Mouse (Mus musculus) kidney, adult 18-20 months (tissue): ENCODE measurements around the gene Dtd1.

Experiments
- DNase-seq: peaks from one replicate; pipeline ENCODE4 v3.0.0; 2021

Gene Dtd1

DNA sequence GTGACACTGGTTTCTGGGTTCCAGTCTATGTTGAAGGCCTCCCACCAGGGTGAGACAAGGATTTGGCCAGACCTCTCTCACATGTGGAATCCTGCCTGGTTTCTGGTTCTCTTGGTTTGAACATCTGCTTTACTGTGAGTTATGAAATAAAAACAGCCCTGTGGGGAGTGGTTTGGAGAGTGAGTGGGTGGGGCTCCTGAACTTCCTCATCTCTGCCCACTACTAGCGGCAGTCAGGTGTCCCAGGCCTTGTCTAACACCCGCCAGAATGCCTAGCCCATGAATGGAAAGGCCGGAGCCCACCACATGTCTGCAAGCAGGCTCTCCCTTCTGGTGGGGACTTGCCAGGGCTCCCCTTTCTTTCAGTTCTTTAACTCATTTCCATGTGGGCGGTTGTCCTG lies 42.3 kb downstream of the Dtd1 start:
- no peak for DNase-seq

DNA sequence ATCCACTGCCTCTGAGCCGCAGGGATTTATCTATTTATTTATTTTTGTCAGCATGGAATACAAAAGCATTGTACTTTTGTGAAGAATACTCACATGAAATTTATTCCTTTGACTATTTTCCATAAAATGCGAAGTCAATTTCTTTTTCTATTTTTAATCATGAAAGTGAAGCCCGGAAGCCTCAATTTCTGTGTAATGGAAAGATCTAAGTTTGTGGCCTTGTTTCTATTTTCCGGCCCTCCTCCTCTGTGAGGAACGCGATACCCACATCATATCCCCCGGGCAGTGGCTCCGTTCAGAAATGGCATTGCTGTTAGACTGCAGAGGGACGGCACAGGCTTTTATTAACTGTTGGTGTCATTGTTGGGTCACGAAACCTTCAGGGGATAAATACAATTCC lies 46.7 kb downstream of the Dtd1 start:
- no peak for DNase-seq

DNA sequence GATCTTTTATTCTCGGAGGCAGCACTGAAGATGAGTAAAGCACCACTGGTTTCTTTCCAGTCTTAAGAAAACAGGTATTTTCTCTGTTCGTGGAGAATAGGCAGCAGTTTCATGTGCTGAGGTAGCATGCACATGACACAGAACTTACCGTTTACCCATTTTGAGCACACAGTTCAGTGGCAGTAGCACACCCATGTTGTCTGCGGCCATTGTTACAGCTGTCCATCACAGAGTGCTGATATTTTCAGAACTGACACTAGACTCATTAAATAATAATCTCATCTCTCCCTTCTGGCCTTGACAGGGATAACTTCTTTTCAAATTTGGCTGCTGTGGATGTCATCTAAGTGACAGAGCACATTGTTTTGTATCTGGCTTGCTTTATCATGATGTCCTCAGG lies 47.5 kb downstream of the Dtd1 start:
- DNase-seq, result no peak

DNA sequence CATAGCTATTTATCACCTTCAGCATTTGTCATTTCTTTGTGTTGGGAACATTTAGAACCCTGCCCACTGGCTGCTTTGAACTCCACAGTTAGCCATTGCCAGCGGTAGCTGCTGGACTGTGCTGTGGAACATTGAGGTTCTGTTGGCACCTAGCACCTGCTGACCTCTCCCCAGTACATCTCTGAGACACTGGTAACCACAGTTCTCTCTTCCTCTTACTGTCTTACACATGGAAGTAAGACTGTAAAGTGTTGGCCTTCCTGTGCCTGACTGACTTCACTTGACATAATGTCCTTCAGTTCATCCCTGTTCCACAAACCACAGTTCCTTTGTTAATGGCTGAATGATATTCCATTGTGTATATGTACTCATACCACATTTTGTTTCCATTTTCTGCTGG lies 50.3 kb downstream of the Dtd1 start:
- no peak for DNase-seq

DNA sequence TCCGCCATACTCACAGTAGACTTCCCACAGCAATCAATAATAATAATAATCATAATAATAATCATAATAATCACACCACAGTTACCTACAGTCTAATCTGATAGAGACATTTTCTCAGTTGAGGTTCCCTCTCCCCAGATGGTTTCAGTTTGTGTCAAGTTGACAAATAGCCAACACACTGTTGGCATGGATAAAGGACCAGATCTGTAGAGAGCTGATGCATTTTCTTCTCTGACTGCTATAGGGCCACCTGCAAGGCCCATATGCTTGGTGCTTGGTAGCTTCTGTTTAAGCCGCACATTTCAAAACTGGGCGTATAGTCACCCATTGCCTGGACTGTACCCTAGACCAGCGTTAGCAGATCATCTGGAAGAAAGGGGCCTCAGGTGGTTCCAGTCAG lies 53.1 kb downstream of the Dtd1 start:
- DNase-seq, result no peak

DNA sequence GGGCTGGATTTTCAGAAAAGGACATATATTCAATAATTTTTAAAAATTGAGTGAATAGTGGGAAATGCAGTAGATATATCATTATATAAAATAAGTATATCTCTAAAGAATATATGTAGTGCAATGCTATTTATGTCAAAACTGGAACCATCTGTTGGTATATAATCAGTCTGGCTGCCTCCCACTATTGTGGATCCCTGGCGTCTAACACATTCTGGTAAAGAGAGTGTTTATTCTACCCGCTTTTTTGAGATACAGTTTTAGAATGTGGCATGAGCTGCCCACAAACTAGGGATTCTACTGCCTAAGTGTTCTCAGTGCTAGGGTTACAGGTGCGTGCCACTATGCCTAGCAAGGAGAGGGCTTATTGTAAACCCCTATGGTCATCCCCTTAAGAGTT lies 55.6 kb downstream of the Dtd1 start:
- no peak for DNase-seq

DNA sequence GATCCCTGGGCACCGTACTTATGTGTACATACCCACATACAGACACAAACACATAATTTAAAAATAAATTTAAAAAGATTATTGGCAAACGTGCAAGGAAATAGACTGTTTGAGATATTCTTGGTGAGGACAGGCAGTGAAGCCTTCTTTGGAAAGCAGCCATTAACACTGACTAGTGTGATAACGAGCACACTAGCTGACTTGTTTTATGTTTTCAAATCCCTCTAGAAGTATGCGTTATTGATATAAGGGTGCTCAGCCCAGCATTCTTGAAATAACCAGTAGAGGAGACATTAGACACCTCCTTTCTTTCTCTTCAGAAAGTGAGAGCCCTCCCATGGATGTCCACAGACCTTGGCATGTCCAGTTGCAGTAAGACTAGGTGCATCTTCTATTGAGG lies 68.8 kb downstream of the Dtd1 start:
- DNase-seq, result no peak

DNA sequence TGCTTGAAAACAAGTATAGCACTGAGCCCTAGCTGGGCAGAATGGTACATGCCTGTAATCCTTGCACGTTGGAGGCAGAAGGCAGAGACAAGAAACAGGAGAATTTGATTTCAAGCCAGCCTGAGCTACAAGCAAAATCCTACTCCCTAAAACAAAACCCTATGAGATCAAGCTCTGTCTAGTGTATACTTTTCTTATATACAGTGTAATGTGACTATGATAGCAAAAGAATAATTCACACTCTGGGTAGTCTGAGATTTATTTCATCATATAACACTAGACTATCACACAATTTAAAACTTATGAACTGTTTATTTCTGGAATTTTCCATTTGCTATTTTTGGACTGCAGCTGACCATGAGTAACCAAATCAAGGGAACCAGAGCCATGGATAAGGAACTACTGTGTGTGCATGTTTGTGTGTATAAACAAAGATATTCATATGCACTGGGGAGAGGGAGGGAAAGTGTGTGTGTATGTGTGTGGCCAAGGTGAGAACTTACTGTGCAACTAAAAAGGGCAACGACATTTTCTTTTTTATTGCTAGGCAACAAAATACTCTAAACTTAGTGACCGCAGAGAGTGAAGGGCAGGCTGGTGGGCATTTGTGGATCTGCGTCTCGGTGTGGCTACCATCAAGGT lies 70.7 kb downstream of the Dtd1 start:
- DNase-seq, result no peak

DNA sequence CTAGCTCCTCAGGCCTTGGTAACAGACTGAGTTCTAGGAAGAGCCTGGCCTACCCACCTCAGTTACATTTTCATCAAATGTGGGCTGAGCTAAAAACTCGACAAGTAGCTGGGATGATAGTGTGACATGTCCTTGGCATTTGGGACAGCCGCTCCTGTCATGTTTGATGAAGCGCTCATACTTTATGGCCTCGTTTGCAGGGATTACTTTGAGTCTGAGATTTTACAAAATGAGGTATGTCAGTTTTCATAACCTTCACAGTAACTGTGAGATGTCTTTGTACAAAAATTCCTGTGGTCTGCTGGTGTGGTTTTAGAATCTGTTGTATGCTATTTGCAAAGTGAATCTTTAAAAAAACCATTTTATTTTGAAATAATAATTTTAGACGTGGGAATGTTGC lies 72.7 kb downstream of the Dtd1 start:
- DNase-seq, result no peak

DNA sequence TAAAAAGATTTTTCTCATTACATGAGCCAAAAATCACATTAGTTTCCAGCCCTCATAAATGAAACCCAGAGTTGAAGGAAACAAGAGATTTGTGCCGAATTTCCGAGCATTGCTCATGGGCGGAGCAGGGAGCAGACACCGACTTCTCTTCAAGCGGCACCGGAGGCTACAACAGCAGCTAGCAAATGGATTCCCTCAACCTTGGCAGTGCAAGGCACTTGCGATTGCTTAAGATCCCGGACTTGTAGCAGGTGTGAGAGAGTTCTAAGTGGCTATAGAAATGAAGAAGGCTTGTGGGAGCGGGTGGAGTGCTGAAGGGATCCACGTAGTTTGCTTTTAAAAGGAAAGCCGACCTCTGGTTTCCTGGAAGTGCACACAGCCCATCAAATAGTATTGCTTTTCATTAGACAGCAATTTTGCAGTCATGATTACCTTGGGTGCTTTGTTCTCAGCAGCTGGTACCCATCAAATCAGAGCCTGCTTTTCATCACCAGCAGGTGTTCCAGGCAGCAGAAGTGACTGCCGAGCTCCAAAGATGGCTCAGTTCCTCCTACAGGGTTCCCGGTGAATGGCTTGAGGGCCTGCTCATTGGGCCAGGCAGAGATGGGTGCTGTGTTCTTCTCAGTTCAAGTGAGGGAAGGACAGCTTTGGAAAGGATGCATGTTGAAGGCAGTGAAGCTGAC lies 77.0 kb downstream of the Dtd1 start:
- DNase-seq, result no peak

DNA sequence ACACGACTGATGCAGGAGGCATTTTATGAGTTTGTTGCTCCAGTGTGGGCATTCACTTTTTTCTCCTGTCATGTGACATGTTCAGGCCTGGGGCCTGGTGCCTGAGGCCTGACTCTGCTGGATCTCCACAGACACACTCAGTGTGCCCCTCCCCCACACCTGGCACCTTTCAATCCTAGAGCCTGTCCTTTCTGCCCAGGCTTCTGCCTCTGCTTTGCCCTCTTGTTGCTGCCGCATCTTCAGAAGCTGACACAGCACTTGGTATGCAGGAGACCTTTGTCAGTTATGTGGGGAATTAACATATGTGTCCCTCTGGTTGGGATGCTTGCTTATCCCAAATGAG lies 77.5 kb downstream of the Dtd1 start:
- no peak for DNase-seq

DNA sequence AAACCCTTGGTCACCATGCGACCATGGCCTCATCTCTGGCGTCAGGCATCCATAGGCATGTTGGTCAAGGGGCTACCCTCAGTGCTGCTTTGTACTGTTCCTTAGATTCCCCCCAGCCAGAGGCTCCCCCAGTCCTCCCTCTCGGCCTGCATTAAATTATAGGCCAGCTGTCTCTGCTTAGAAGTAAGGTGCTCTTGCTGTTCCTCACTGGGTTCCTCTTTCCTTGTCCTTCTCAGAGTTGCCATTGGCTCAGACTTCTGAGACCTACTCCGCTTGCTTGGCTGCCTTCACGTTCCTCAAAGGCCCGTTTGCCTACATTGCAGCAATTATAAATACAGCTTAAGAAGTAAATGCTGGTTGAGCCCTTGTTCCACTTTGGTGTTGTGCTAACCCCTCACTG lies 79.1 kb downstream of the Dtd1 start:
- no peak for DNase-seq

DNA sequence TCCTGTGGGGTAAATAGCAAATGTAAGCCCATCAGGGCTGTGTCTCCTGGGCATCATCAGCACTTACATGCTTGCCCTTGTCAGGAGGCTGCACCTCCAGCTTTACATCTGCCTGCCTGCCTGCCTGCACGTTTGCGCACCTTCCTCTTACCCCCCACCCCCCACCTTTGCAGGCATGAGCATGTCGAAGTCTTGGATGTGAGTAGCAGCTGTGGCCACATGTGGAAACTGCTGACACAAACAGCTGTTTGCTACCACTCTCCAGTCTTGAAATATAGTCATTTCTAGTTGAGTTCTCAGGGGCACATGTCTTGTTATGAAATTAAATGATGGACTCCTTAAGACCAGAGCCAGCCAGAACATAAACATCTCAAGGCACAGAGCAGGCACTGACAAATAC lies 79.7 kb downstream of the Dtd1 start:
- no peak for DNase-seq

DNA sequence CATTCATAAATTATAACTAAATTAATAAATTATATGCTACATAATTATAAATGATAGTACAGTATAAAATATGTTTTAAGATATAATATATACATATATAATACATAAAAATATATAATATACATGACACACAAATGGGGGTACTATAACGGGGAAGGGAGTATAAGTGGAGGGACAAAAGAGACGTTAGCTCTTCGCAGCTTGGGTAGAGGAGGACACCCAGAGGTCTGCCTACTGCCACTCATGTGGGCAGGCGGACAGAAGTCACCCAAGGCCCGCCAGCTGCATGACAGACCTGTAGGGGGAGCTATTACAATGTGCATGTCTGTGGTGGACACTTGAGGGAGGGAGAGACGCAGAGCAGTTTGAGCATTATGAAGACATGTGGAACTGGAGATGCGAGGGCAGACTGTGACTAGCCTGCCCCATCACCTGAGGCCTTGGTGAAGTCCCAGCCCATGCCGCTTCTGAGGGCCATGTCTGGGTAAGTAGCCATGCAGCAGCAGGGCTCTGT lies 92.6 kb downstream of the Dtd1 start:
- no peak for DNase-seq

DNA sequence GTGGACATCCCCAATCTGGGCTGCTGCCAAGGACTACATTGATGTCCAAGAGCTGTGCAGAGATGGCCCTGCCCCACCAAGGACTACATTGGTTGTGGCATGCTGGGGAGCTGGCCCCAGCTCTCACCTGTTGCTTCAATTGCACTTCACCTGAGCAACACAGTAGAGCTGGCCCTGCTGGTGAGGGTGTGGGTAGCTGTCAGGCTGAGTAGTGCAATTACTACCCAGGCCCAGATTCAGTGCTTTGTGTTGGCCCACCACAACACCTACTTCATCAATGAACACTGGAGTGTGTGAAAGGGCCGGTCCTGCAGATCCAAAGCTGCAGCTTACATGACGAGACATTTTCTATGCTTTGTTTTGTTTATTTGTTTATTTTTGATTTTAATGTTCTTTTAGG lies 93.1 kb downstream of the Dtd1 start:
- DNase-seq, result no peak

DNA sequence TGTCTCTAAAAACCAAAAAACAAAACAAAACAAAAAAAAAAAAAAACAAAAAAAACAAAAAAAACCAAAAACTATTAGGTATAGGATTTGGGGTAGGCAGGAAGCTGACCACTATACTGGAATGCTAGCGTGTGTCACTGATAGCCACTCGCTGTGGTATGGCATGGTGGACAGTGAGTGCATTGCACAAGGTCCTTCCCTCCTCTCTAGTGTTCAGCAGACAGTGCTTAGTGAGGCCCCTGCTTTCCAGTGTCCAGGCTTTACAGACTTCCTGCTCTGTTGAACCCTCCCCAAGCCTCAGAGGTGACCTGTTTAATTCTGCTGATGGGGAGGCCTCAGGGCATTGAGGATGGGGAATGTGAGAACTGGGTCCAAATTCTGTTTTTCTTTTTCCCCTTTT lies 95.2 kb downstream of the Dtd1 start:
- no peak for DNase-seq

DNA sequence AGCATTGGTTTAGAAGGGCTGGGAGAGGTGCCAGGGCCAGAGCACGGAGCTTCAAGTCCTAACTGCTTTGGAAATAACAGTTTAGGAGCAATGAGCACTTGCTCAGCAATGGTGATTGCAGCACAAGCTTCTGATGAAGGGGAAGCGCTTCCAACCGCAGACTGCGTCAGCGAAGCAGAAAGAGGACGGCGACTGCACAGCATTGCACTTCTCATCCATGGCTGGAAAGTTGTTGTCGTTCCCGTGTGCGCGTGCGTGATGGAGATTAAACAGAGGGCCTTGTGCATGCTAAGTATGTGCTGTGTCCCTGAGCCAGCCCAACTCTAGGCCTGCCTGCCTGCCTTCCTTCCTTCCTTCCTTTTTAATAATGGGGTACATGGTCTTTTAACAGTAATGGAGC lies 98.3 kb downstream of the Dtd1 start:
- DNase-seq, result no peak

DNA sequence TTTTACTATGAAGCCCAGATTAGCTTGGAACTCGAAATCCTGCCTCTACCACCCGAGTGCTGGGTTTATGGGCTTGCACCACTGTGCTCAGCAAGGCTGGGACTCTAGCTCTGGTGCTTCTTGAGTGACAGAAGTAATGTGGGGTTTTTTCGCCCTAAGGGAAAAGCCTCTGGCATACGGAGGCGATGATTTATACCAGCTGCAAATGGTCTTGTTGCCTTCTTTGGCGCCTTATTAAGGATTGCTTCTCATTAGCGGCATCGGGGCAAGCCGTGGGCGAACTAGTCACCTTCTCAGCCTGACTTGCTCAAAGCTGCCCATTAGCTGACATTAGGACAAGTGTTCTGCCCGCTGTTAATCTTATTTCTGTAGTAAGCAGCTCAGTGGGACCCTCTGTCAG lies 100.9 kb downstream of the Dtd1 start:
- no peak for DNase-seq

DNA sequence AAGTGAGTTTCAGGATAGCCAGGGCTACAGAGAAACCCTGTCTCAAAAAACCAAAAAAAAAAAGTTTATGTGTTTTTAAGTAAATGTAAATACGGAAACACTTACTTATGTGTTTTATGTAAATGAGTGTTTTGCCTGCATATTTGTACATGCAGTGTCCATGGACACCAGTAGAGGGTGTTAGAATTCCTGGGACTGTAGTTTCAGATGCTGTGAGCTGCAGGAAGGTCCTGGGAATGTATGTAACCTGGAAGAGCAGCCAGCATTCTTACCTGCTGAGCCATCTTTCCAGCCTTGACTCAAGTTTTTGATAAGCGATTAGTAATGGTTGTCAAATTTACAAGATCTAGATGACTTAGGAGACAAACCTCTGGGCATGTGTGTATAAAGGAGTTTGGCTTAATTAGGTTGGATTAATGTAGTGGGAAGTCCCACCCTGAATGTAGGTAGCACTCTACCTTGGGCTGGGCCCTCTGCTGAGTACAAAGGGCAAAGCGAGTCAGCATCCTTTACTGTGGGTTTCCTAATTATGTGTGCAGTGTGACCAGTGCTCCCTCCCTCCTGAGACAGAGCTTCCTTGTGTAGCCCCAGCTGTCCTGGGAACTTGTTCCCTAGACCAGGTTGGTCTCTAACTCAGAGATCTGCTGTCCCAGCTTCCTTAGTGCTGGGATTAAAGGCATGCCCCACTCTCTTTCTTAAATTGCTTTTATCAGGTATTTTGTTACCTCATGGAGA lies 101.9 kb downstream of the Dtd1 start:
- no peak for DNase-seq

DNA sequence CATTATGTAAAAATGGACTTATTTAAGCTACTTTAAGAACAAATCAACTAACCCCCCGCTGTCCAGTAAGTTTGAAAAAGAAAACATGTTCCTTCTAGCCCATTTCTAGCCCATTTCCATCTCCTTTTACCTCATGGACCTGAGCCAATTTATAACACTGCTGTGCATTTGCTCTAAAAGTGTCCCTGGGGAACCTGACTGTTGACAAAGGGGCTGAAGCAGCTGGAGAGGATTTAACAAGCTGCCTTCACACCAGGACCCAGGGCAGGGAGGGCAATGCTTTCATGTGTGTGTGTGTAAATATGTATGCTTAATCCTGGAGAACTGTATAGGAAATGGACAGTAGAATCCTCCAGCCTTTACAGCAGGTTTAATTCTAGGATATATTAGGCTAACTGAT lies 109.6 kb downstream of the Dtd1 start:
- no peak for DNase-seq

DNA sequence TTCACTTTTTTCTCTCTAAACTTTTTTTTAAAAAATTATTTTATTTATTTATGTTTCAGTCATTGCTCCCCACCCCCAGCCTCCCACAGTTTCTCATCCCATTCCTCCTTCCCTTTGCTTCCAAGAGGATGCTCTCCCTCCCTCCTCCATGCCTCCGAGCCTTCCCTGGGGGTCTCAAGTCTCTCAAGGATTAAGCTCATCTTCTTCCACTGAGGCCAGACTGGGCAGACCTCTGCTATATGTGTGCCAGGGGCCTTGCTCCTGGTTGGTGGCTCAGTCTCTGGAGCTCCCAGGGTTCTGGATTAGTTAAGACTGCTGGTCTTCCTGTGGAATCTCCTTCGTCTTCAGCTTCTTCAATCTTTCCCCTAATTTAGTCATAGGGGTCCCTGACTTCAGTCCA lies 110.0 kb downstream of the Dtd1 start:
- DNase-seq, result no peak

DNA sequence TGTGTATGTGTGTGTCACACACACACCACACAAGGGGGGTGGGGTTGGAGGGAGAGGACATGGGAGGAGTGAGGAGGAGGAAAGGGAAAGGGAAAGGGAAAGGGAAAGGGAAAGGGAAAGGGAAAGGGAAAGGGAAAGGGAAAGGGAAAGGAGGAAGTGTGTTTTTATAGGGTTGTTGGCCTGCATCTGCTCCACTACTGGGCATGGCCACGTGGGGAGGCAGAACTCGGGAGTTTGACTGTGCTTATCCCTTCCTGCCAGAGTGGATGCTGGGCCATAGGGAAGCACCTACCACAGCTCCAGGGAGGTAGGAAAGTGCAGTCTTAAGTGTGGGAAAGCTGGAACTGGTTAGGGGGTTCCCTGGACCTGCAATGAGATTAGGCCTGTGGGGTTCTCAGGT lies 114.9 kb downstream of the Dtd1 start:
- no peak for DNase-seq

DNA sequence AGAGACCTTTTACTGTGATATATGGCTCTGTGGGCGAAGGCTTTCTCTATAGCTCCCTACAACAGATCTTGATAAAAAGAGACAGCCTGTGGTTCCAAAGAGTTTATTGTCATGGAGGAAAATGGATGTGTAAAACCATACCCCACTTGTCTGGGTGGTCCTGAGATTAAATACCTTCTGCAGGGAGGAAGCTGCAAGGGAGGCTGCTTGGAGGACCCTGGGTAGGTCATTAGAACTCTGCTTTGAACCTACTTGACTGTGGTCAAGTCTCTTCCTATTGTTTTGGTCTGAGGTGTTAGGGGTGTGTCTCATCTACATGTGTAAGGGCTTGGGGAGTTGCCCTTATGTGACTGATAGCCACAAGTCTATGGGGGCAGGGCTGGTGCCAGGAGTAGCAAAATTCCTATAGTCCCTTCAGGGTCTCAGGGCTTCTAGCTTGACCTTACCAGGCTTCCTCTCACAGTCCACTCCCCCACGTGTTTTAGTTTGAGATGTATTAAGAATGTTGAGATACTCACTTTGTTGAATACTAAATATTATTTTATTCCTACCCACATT lies 115.6 kb downstream of the Dtd1 start:
- DNase-seq, result no peak

DNA sequence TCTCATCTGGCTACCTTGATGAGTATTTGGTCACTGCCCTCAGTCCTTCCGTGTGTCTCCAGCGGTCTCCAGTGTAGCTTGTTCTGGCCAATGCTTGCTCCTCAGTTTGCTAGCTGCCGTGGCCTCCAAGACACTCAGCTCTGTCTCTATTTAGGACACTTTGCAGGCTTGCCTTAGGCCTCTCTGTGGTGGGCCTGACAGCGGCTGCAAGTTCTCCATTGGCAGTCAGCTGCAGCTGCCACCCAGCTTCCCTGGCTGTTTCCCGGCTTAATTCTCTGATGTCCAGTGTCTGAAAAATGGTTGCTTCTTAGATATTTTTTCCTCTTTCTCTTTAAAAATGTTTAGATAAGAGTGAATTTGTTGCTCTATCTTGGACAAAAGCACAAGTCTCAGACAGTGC lies 116.6 kb downstream of the Dtd1 start:
- no peak for DNase-seq
